Mouse (Mus musculus) heart, adult 2 months (tissue): ENCODE measurements around the gene Tspan4. TPM values are rescaled to one million over a fixed set of nuclear protein-coding genes. Genes with fewer than 3 reads are reported as not detected.

ENCODE experiments used
- DNase-seq, 2 experiments: peaks; one replicate each; pipeline ENCODE4 v3.0.0; 2021
- H3K27ac ChIP-seq: fragments of 200-600 bp; 2 replicates; pipeline ENCODE4 v1.8.1; 2022
- H3K27me3 ChIP-seq: fragments of 200-500 bp; 2 replicates; pipeline ENCODE4 v1.6.1; 2012; ENCODE audit warnings: mild to moderate bottlenecking, low read length, inconsistent platforms, mixed read lengths; ENCODE audit not compliant: control insufficient read depth, insufficient read depth
- H3K36me3 ChIP-seq: fragments of 200-500 bp; 2 replicates; pipeline ENCODE4 v1.6.1; 2012; ENCODE audit warnings: low read length, inconsistent platforms; ENCODE audit not compliant: control insufficient read depth, insufficient read depth
- H3K4me1 ChIP-seq: fragments of 200-500 bp; 2 replicates; pipeline ENCODE4 v1.6.1; 2011; ENCODE audit warnings: low read length; ENCODE audit not compliant: control insufficient read depth, insufficient read depth
- H3K4me3 ChIP-seq: fragments of 200-600 bp; 2 replicates; pipeline ENCODE4 v1.8.1; 2022
- H3K79me2 ChIP-seq: fragments of 200-500 bp; replicated peaks from 2 replicates; pipeline ENCODE4 v1.6.1; 2012; ENCODE audit warnings: mild to moderate bottlenecking, inconsistent platforms, low read length, moderate library complexity, mixed read lengths; ENCODE audit not compliant: control insufficient read depth, insufficient read depth
- H3K9ac ChIP-seq: fragments of 200-500 bp; 2 replicates; pipeline ENCODE4 v1.6.1; 2012; ENCODE audit warnings: low read depth, mild to moderate bottlenecking, control low read depth, inconsistent platforms, low read length, mixed read lengths
- CTCF ChIP-seq: fragments of 200-600 bp; IDR thresholded peaks from 2 replicates; pipeline ENCODE4 v1.8.1; 2022; ENCODE audit warnings: antibody characterized with exemption, mild to moderate bottlenecking, moderate library complexity
- EP300 ChIP-seq: fragments of 200-500 bp; IDR thresholded peaks from 2 replicates; pipeline ENCODE4 v1.6.1; 2011; ENCODE audit warnings: low read depth, low read length, control low read depth; ENCODE audit not compliant: insufficient read depth
- POLR2A ChIP-seq: fragments of 200-500 bp; IDR thresholded peaks from 2 replicates; pipeline ENCODE4 v1.6.1; 2011; ENCODE audit warnings: mild to moderate bottlenecking, low read depth, low read length, control low read depth; ENCODE audit not compliant: insufficient read depth
- WGBS: fragments of 180-500 bp; shearing (Covaris S2); methylation state at CpG from one replicate; pipeline ENCODE4 v1.1.7; 2018; 5-methylcytosine and 5-hydroxymethylcytosine counted together
- intact Hi-C: fragments of 180-260 bp; cut with DNase I; formaldehyde crosslinking; loops from one replicate; pipeline ENCODE4 v1.15.1; 2025
- polyA plus RNA-seq: library from polyadenylated mRNA; depleted of rRNA; stranded (reverse); fragments of >200 nt; gene quantifications from 2 replicates; pipeline ENCODE4 v1.2.3, GENCODE M21; 2012
- total RNA-seq, 2 experiments: library from RNA; stranded (reverse); gene quantifications; 2 replicates each; pipeline ENCODE4 v1.2.3; 2021

Gene Tspan4
- total and polyA plus RNA-seq, 3 experiments, result 17.1 to 77.5 (median 40.0) TPM

DNA sequence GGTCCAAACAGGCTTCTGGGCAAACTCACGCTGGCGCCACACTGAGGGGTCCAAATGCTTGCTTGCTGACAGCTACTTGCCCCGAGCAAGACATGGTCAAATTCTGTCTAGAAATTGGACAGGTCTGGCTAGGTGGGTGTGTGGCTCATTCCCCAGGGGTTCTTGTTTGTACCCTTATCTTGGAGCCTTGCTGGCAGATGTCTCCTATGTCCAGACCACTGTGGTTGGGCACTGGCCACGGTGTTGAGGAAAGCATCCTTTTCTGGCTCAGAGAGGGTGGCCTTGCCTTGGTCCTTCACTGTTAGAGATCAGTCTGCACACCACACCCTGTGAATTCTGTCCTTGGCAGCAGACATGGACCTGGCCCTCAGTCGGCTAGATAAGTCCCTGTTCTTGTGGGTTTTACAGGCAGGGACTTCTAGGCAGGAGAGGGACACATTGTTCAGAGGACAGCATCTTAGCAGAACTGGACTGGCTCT lies 3.3 kb downstream of the Tspan4 start:
- Histone ChIP-seq H3K27me3 (no peaks in the 10 kb centered on the region), H3K4me3 (no peak overlapping the region), H3K79me2 (peaks cover 2% of the 10 kb centered on the region; the same call in 1 of the 2 replicates), H3K9ac (peak overlapping the region; percentile 26; the same call in 1 of the 2 replicates), H3K27ac (peak overlapping the region; percentile 91), H3K36me3 (no peaks in the 10 kb centered on the region), H3K4me1 (peaks cover 28% of the 10 kb centered on the region)
- DNase-seq, result peak in 1 of 2 experiments; percentile 44
- 43% methylated on average over 5 of the region's 5 CpGs for WGBS
- intact Hi-C loops, result no loop called here
- TF ChIP-seq POLR2A (no peak), EP300 (no peak), CTCF (no peak)

DNA sequence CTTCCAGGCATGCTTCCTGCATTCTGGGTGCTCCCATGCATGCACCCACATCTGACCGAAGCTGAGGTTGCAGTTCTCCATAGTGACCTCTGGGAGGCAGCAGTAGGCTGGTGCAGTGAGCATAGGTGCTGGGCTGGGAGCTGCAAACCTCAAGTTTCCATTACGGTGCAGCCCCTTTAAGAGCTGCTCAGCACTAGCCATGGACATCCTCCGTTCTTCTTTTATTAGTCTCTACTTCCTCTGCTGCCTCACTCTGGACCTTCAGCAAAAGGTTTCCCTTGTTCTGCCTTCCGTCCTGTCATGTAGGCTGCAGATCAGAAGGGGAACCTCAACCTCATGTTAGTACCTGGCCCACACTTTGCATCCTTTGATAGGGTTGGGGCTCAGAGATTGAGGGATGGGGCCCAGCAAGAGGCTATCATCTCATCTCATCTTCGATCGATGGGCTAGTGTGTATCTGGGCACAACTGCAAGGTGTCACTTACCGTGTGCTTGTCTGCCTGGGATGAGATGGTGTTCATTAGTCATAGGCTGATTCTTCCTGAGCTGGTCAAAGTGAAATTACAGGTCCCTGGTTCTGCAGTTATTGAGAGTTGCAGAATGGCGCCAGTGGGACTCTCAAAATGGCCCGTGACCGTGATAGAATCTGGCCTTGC lies 5.9 kb downstream of the Tspan4 start:
- 12% methylated on average over 10 of the region's 10 CpGs for WGBS
- peak; percentile 96 for TF ChIP-seq CTCF
- TF ChIP-seq POLR2A, result no peak; the same call in 1 of the 2 replicates
- peak; percentile 98 for TF ChIP-seq EP300
- DNase-seq, result peak; percentile 73 to 75
- H3K4me3 ChIP-seq, result peak overlapping the region; percentile 48; the same call in 1 of the 2 replicates
- H3K36me3 ChIP-seq, result no peaks in the 10 kb centered on the region
- 0 out of 2 replicates have a peak, but pooled peaks cover 2% of the 10 kb centered on the region for H3K79me2 ChIP-seq
- H3K27ac ChIP-seq, result no peak overlapping the region; the same call in 1 of the 2 replicates
- peaks cover 31% of the 10 kb centered on the region for H3K4me1 ChIP-seq
- no peak overlapping the region for H3K9ac ChIP-seq
- H3K27me3 ChIP-seq, result no peaks in the 10 kb centered on the region
- intact Hi-C loops, result loop anchor here (1.0 to 5.0 kb wide), 3 partner anchors 44 to 185 kb away; no protein-coding TSS in a partner anchor

DNA sequence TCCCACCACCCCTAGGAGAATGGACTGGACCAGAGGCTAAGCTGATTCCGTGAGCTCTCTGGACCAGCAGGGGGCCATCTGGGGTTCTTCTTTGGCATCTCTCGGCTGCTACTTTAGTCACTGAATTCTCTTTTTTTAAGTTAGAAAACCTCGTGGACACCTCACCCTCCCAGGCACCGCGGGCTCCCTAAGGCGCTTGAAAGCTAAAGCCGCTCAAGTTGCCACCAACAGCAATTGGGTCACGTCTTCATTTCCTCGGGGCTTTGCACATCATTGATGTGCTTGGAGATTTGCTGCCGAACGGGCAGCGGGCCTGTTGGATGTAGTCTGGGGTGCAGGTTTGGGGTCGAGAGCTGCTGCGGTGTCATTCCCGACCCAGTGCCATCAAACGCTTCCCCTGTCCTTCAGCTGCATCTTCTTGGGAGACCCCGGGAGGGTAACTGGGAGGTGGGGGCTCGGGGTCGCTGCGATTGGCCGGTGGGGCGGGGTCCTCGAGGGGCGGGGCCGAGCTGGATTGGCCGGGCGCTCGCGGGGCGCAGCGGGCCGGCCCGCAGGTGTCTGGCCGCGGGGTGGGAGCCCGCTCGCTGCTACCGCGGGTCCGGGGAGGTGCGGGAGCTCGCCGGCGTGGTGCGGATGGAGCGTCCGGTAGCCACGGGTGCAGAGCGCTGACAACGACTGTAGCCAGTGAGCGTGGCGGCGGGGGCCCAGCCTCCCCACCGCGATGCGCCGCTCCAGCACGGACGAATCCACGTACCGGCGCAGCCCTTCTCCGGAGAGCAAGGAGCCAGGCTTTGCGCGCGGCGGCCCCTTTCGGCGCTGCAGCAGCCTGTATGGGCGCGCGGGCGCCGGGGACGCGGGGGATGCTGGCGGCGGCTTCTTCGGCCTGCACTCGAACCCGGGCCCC lies 6.7 kb downstream of the Tspan4 start:
- H3K36me3 ChIP-seq, result no peaks in the 10 kb centered on the region
- intact Hi-C loops, result loop anchor here (1.0 to 5.0 kb wide), 2 partner anchors 44 to 131 kb away; no protein-coding TSS in a partner anchor
- 0 out of 2 replicates have a peak, but pooled peaks cover 2% of the 10 kb centered on the region for H3K79me2 ChIP-seq
- peak overlapping the region; percentile 66 for H3K9ac ChIP-seq
- WGBS, result 5% methylated on average over 76 of the region's 81 CpGs
- H3K4me1 ChIP-seq, result peaks cover 31% of the 10 kb centered on the region
- no peak overlapping the region; the same call in 1 of the 2 replicates for H3K27ac ChIP-seq
- TF ChIP-seq POLR2A (no peak), CTCF (peak; percentile 69)
- H3K27me3 ChIP-seq, result no peaks in the 10 kb centered on the region
- DNase-seq, result peak; percentile 60 to 67
- peak overlapping the region; percentile 48 for H3K4me3 ChIP-seq

DNA sequence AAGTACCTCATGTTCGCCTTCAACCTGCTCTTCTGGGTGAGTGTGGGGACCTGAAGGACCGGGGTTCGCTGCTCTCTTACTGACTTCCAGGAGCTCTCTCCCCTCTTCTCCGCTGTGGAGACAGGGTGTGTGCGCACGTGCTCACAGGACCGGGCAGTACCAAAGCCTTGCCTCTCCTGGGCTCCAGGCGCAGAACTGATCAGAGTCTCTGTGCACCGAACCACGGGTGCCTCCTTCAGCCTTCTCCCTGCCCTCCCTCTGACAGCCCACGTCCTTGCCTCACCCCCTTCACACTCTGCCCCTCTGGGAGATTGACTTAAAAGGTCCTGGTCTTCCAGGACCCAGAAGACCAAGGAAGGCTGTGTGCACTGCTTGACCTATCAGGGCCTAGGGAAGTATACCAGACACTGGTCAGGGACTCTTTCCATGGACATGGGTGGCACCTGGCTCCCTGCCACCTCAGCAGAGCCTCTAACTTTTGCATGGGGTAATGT lies 7.5 kb downstream of the Tspan4 start:
- intact Hi-C loops, result loop anchor here (5.0 kb wide), 1 partner anchor 130 kb away; no protein-coding TSS in a partner anchor
- Histone ChIP-seq H3K27me3 (no peaks in the 10 kb centered on the region), H3K9ac (peak overlapping the region; percentile 24; the same call in 1 of the 2 replicates), H3K27ac (no peak overlapping the region), H3K79me2 (0 out of 2 replicates have a peak, but pooled peaks cover 2% of the 10 kb centered on the region), H3K36me3 (no peaks in the 10 kb centered on the region), H3K4me3 (peak overlapping the region; percentile 48), H3K4me1 (peaks cover 25% of the 10 kb centered on the region)
- no peak for DNase-seq
- WGBS, result 42% methylated on average over 11 of the region's 11 CpGs
- no peak for TF ChIP-seq POLR2A
- TF ChIP-seq CTCF, result no peak
- no peak for TF ChIP-seq EP300

DNA sequence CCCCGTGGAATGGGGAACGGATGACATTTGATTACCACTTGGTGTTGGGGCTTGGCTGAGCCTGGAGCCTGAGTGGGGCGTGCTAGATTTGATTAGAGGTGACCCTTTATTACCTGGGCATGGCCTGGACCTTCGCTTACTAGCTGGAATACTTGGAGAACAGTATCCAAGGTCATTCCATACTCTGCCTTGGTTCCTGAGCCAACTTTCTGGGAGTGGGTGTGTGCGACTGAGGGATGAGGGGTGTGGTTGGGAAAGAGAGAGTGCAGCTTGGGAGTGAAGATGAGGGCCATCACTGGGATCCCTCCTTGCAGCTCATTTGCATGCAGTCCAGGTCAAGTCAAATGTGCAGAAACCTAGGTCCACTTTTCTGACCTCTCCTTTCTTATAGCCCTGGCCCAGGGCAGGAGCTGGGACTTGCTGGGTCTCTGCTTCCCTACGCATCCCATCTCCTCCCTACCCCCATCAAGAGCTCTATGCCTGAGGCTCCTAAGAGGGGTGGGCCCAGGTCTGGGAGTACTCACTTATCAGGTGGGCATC lies 8.1 kb downstream of the Tspan4 start:
- H3K27me3 ChIP-seq, result no peaks in the 10 kb centered on the region
- WGBS, result 83% methylated on average over 6 of the region's 6 CpGs
- H3K36me3 ChIP-seq, result no peaks in the 10 kb centered on the region
- H3K4me1 ChIP-seq, result peaks cover 23% of the 10 kb centered on the region
- DNase-seq, result no peak
- no peak for TF ChIP-seq CTCF
- TF ChIP-seq EP300, result no peak
- no peak for TF ChIP-seq POLR2A
- no peak overlapping the region for H3K4me3 ChIP-seq
- 0 out of 2 replicates have a peak, but pooled peaks cover 2% of the 10 kb centered on the region for H3K79me2 ChIP-seq
- no peak overlapping the region for H3K27ac ChIP-seq
- intact Hi-C loops, result loop anchor here (5.0 kb wide), 1 partner anchor 129 kb away; no protein-coding TSS in a partner anchor
- H3K9ac ChIP-seq, result no peak overlapping the region
